17 mouse cellular contexts compared by ENCODE assay signal in the genomic region with DNA sequence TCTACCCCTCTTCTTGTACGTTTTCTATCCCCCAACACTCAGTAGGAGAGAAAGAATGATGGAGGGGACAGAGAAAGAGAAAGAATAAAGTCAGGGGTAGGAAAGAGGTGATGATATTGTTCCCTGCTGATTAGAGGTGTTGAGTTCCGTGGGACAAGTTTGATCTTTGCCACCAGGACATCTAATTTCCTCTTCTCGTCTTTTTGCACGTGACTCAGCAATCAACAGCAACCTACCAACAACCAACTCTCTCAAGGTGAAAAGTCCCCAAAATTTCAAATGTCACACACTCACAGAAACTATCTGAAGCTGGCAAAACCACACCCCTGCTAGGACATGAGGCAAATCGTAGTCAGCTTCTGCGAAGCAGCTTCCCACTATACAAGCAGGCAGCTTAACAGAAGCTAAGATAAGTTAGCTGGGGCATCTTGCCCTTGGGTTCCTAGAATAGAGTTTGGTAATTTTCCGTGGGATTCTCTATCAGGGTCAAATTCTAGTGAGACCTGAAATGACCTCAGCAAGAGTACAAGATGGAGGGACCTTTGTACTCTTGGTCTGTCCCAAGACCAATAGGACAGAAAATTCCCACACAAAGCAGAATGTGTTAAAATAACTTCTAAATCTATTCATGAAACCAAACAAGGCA.
DNase-seq lines count a peak whose midpoint lies in the region; ATAC-seq lines count a peak whose summit lies in the region.
"Had no signal": no experiment of that assay in that cellular context is flagged by ENCODE, and none has a peak within 500 bp of the region (broad histone marks: within the 10 kb centered on the region; RNA-seq: fewer than 3 reads in every experiment).

No protein-coding gene starts in this region.

- no peak overlapping the region for H3K4me3 ChIP-seq in heart, embryonic 13.5 days
- H3K4me3 ChIP-seq: hindbrain, embryonic 13.5 days; megakaryocyte, embryonic 14.5 days; neural tube, embryonic 15.5 days had no signal

- no peak overlapping the region for H3K27ac ChIP-seq in heart, embryonic 13.5 days (replicated peaks)
- H3K27ac ChIP-seq: hindbrain, embryonic 13.5 days; neural tube, embryonic 15.5 days had no signal

- peaks cover 5% of the 10 kb centered on the region for H3K4me1 ChIP-seq in heart, embryonic 13.5 days
- H3K4me1 ChIP-seq: hindbrain, embryonic 13.5 days; megakaryocyte, embryonic 14.5 days; neural tube, embryonic 15.5 days had no signal

- ATAC-seq in heart, embryonic 13.5 days (ENCODE audit: extremely low read depth, insufficient number of reproducible peaks, low FRiP score, low TSS enrichment) = no peak
- peak; percentile 34 for ATAC-seq in CD4-positive, CD25-positive, alpha-beta regulatory T cell, adult 4 months
- ATAC-seq: intestine, postnatal 0 days had no signal

- no peak overlapping the region for H3K9ac ChIP-seq in heart, embryonic 13.5 days
- H3K9ac ChIP-seq: hindbrain, embryonic 13.5 days; neural tube, embryonic 15.5 days had no signal

- no peaks in the 10 kb centered on the region for H3K9me3 ChIP-seq in heart, embryonic 13.5 days
- H3K9me3 ChIP-seq: G1E; hindbrain, embryonic 13.5 days; megakaryocyte, embryonic 14.5 days; neural tube, embryonic 15.5 days had no signal

- no peaks in the 10 kb centered on the region for H3K36me3 ChIP-seq in heart, embryonic 13.5 days
- H3K36me3 ChIP-seq: G1E; hindbrain, embryonic 13.5 days; neural tube, embryonic 15.5 days had no signal

- no peaks in the 10 kb centered on the region for H3K27me3 ChIP-seq in heart, embryonic 13.5 days (replicated peaks)
- H3K27me3 ChIP-seq: hindbrain, embryonic 13.5 days; neural tube, embryonic 15.5 days had no signal

- DNase-seq in heart, postnatal 4 days = no peak
- DNase-seq in kidney, postnatal 36 days = peak; percentile 12 to 39
- no peak for DNase-seq in kidney, postnatal 4 days
- peak; percentile 14 for DNase-seq in induced T-regulatory cell, adult 2 months (ENCODE audit: low read depth)
- no peak for DNase-seq in right cerebral cortex, postnatal 10 days (ENCODE audit: low spot score in 2 of 2)
- DNase-seq: adrenal gland, postnatal 14 days; B cell, adult 2 months; cerebellum, adult 8-10 months; layer of hippocampus, adult 9-11 months; liver had no signal

- 19% methylated on average over 7 of the region's 7 CpGs for WGBS in heart, embryonic 13.5 days

- H3K4me2 ChIP-seq in heart, embryonic 13.5 days = peak overlapping the region; percentile 22; the same call in 1 of the 2 replicates
- H3K4me2 ChIP-seq: hindbrain, embryonic 13.5 days; neural tube, embryonic 15.5 days had no signal

Comparison
In these comparisons a context has a peak if more than half of its experiments do, and no peak if none do; other contexts are left out.
1. DNase-seq: peak in kidney, postnatal 36 days (2 of 2) and induced T-regulatory cell, adult 2 months (single experiment); none in heart, postnatal 4 days (single experiment), kidney, postnatal 4 days (0 of 2) and right cerebral cortex, postnatal 10 days (0 of 2).